Mouse (Mus musculus) embryo, embryonic 11.5 days (tissue): ENCODE results near the gene Dtx2.

Source experiments
- DNase-seq: peaks from one replicate; pipeline ENCODE4 v3.0.0-alpha.2; 2012; ENCODE audit warnings: low read depth, low spot score

The Dtx2 gene

GRCm38 (mm10) chr5:135994725-135995687 lies at the start of gene Dtx2:
Dtx2 (plus strand) TSS chr5:135994800.
- peak; percentile 81 for DNase-seq

GRCm38 (mm10) chr5:135945916-135946408 lies 48.6 kb upstream of the Dtx2 start:
- no peak for DNase-seq

- DNase-seq: no peak
Observed at GRCm38 (mm10) chr5:135946621-135947020, 48.0 kb upstream of the Dtx2 start.

GRCm38 (mm10) chr5:135950710-135951412 lies 43.7 kb upstream of the Dtx2 start:
- DNase-seq: no peak

- no peak for DNase-seq
Observed at GRCm38 (mm10) chr5:135951660-135952059, 42.9 kb upstream of the Dtx2 start.

GRCm38 (mm10) chr5:135952830-135953229 lies 41.8 kb upstream of the Dtx2 start:
- DNase-seq: no peak

- DNase-seq: no peak
Observed at GRCm38 (mm10) chr5:135956300-135957206, 38.0 kb upstream of the Dtx2 start.

- DNase-seq: peak; percentile 94
Observed at GRCm38 (mm10) chr5:135957207-135957974, 37.2 kb upstream of the Dtx2 start.

- DNase-seq: no peak
Observed at GRCm38 (mm10) chr5:135958367-135958766, 36.2 kb upstream of the Dtx2 start.

GRCm38 (mm10) chr5:135959911-135960310 lies 34.7 kb upstream of the Dtx2 start:
- DNase-seq: no peak

- DNase-seq: no peak
Observed at GRCm38 (mm10) chr5:135960909-135961635, 33.5 kb upstream of the Dtx2 start.

GRCm38 (mm10) chr5:135962125-135962491 lies 32.5 kb upstream of the Dtx2 start:
- DNase-seq: no peak

GRCm38 (mm10) chr5:135962492-135963279 lies 31.9 kb upstream of the Dtx2 start:
- peak; percentile 98 for DNase-seq

- DNase-seq: no peak
Observed at GRCm38 (mm10) chr5:135963280-135963627, 31.3 kb upstream of the Dtx2 start.

- DNase-seq: no peak
Observed at GRCm38 (mm10) chr5:135965501-135965930, 29.1 kb upstream of the Dtx2 start.

GRCm38 (mm10) chr5:135966866-135967265 lies 27.7 kb upstream of the Dtx2 start:
- no peak for DNase-seq

GRCm38 (mm10) chr5:135968781-135969180 lies 25.8 kb upstream of the Dtx2 start:
- DNase-seq: no peak

- no peak for DNase-seq
Observed at GRCm38 (mm10) chr5:135970247-135970646, 24.4 kb upstream of the Dtx2 start.

- DNase-seq: no peak
Observed at GRCm38 (mm10) chr5:135971876-135972275, 22.7 kb upstream of the Dtx2 start.
